Mouse (Mus musculus): ENCODE data around the gene Myof.
A peak's percentile ranks its signal among the peaks of the same experiment; 100 is the strongest.

Myof gene

DNA sequence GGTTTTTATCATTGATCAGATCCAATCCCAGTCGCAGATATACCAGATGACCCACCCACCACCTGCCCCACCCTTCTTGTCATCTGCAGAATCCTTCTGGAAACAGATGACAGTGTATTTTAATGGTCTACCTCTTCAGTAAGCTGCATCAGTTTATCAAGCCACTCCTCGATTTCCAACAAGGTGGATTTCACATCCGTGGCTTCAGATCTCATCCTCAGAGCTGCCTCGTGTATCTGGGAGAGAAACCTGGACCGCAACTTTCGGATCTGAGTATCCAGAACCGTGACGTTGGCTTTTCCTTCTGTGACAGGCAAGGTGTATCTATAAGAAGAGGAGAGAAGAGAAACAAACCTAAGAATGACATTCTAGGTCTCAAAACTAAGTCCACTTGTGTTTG, 89.1 kb downstream of the Myof start:
- DNase-seq (ENCODE audit: low read depth, low spot score) = no peak

DNA sequence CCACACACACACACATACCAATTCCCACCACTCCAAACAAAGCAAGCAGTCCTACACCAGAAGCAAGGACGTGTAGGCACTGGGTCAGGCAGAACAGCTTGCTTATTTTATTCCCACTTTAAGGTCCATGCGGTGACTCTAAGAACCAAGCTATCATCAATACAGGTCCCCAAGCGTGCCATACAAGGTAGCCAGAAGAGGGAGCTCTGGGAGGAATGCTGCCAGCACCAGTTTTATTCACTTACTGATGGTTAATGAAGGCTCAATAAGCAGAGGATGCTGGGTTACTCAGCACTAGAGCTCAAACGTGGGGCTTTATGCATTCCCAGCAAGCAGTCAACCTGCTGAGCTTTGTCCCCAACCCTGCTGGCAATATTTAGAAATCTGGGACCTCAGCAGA, 96.7 kb downstream of the Myof start:
- no peak for DNase-seq (ENCODE audit: low read depth, low spot score)

DNA sequence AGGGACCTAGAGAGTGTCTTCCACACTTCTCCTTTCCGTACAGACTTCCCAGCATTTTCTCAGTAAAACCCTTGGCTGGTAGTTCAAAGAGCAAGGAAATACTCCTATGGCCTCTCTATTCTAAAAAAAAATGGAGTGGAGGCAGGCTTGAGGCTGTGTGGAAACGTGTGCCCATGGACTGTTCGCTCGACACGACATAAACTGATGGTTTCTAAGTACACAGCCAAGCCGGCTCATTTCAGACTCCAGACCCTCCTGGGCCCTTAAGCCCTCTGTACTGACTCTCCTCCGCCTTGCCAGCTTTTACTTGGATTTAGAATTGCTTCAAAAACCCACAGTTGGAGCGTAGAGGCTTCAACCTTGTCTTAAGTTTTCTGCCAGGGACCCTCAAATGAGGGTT, 97.3 kb downstream of the Myof start:
- no peak for DNase-seq (ENCODE audit: low read depth, low spot score)

DNA sequence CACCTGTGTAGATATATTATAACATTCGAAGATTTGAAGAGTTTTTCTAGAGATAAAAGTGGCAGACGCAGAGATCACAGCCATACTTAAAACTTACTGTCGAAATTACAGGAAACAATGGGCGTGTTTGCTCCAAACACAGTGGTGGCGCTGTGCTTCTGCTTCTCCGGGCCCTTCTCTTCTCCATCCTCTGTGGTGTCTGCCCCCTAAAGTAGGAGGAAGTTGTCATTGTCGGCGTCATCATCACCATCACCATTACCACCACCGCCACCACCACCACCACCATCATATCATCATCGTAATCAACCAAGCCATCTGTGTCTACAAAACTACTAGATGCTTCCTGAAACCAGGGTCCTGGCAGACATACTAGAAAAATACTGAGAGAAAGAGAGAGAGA, 104.2 kb downstream of the Myof start:
- DNase-seq (ENCODE audit: low read depth, low spot score) = no peak

DNA sequence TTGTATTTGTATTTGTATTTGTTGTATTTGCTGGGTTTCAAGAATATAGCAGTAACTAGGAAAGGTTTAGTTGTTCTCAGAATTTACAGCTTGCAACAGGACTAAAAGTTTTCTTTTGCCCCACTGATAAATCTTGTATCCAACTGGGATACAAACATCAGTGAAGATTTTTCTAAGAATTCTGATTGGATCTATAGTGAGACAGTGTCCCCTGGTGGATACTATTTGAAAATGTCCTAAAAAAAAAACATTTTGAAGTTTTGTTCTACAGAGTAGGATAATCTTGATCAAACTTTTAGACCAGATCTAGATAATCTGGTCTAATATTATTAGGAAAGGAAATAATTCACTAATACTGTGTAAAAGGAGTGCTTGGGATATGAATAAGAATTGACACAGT, 106.3 kb downstream of the Myof start:
- DNase-seq (ENCODE audit: low read depth, low spot score) = no peak

DNA sequence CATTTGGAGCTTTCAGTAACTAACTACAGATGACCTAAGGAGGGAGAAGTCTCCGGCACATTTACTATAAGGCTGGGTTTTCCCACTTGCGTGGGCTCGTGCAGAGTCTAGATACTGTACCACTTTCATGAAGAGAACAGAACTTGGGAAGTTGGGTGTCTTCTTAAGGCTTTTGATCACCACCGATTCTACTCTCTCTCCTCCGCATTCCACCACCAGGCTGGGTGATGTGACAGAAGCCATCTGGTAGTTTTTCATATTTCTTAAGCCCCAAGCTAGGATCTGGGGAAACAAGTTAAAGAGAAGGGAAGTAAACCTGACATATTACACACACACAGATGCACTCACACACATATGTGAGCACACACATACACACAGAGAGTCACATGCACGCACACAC, 108.7 kb downstream of the Myof start:
- DNase-seq (ENCODE audit: low read depth, low spot score) = no peak

DNA sequence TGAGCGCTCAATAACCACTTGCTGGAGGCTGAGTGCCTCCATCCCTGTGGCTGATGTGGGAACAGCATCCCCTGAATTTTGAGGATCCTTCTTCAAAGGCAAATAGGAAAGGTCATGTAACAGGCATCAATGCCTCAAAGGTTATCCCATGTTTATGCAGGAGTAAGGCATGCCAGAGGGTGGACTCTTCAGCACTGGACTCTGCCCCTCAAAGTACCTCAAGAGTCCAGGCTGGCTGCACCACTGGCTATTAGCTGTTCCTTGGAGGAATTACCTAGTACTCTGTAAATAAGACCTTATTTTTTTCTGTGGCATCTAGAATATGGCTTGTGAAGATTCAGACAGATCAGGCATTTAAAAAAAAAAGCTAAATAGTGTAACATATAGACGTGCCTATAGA, 111.2 kb downstream of the Myof start:
- no peak for DNase-seq (ENCODE audit: low read depth, low spot score)

DNA sequence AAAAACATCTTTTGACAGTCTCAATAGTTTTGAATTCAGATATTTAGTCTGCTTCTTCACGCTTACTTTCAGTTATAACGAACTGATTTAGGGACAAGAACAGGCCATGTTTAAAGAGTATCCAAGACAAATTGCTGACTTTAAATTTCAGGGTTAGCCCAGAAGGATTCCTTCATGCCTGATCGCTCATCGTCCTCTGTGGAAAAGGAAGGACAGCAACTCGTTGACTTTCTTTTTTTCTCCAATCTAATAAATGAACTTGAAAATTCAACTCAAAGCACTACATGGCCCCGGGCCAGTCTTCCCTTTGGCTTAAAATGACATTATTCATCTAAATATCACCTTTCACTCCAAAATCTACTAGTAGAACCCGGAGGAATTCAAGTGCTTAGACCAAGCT, 115.5 kb downstream of the Myof start:
- DNase-seq (ENCODE audit: low read depth, low spot score) = no peak

DNA sequence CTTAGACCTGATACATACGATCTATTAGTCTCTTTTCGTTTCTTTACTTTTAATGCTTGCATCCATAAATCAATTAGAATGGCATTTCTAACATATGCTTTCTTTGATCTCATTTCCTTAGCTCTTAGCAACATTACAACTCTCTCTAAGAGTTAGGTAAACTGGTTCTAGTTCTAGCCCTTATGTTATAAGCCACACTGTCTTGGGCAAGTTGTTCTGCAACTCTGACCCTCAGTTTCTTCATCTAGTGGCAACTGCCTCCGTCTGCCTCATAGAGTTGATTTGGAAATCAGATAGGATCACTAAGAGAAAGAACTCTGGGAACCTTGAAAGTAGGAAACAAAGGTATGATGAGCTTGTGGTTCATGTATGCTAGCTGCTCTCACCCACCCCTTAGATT, 118.1 kb downstream of the Myof start:
- DNase-seq (ENCODE audit: low read depth, low spot score) = no peak

DNA sequence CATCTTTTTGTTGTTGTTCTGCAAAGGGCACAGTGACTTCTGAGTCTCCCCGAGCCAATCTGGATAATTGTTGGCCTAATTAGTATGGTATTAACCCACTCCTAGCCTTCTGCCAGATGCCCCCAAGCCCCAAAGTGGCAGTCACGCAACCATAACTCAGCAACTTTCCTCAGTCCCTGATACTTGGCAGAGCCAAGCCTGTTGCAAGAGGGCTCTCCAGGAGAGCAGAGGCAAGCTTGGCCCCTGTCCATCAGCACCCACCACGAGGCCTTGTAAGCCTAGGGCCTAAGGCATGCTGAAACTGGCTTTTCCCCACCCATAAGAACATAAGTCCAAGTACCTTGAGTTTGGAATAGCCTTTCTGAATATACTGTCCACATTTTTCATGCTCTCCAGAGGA, 119.1 kb downstream of the Myof start:
- DNase-seq (ENCODE audit: low read depth, low spot score) = no peak

DNA sequence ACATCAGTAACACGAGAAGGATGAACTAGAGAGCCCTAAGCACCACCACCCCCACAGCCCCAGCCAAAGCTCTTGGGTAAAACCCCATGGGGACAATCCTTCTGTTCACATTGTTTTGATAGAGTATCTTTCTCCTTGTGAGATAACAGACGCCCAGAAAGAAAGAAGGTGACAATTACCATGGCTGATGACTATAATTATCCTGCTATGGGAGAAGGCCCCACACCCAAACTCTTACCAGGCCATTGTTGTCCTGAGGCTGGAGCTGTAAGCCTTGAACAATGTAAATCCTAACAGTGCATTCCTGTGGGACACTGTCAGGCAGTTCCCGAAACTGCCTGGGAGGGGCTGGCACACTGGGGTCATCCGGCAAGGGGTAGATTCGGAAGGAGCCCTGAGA, 122.3 kb downstream of the Myof start:
- DNase-seq (ENCODE audit: low read depth, low spot score) = no peak

DNA sequence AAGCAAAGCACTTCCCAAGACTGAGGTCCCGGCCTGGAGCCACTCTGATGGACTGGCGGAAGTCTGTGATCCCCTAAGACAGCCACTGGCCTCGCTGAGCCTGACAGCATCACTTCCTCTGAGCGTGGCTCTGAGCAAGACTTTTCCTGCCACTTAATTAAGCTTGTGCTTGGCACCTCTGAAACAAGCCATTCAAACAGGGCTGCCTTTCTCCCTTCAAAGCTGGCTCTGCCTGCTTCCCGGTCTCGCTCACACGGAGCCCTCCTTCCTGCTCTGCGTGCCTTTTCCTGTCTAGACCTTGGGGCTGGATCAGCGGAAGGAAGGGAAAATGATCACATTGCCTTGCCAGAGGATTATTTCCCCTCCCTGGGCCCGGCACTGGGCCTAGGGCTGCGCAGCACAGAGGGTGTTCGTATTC, 124.9 kb downstream of the Myof start:
- no peak for DNase-seq (ENCODE audit: low read depth, low spot score)

DNA sequence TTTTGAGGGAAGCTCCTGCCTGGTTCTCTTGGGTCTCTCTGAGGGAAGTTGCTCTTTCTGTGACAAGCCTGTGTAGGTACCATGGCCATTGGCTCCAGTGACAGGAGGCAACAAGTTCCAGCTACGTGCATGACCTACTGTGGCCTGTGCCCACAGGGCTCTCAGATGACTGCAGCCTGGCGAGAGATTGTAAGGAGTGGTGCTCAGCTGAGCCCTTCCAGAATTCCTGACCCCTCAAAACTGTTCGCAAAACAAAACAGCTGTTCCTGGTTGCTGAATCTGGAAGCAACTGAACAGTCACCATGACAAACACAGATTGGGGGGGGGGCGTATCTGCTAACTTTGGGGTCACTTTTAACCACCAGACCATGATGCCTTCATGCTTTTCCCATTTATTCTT, 129.1 kb downstream of the Myof start:
- DNase-seq (ENCODE audit: low read depth, low spot score) = no peak

DNA sequence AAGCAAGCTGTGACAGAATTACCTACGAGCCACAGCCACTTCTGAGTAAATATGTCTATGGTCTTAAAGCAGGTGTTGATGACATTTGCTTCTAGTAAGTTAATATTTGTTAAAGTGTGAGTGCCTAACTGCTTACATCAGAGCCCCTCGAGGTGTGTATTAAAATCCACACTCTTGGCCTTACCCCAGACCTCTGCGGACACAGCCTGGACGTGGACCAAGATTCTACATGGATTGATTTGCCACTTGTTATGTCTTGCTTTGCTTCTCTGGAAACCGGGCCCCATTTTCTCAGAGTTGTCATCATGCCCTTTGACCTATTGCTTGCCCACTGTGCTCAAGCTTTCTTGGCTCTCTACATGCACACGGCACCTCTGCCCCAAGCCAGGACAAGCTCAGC, 130.9 kb downstream of the Myof start:
- no peak for DNase-seq (ENCODE audit: low read depth, low spot score)

DNA sequence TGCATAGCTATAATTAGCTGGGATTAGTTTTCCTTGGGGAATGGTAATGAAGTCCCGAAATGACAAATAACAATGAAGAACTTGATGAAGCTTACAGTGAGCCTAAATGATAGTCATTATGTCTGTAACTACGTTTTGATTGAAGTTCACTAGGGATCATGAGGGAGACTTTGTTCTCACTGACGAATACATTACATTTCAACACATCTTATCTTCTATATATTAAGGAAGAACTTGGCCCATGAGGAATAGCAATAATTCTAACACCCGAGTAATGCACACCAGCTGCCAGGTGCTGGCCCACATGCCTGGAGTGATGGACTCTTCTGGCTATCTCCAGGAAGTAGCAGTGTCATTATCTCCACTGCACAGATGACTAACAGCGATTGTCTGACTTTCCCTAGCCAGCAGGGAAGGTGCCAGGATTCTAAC, 133.5 kb downstream of the Myof start:
- DNase-seq (ENCODE audit: low read depth, low spot score) = no peak

DNA sequence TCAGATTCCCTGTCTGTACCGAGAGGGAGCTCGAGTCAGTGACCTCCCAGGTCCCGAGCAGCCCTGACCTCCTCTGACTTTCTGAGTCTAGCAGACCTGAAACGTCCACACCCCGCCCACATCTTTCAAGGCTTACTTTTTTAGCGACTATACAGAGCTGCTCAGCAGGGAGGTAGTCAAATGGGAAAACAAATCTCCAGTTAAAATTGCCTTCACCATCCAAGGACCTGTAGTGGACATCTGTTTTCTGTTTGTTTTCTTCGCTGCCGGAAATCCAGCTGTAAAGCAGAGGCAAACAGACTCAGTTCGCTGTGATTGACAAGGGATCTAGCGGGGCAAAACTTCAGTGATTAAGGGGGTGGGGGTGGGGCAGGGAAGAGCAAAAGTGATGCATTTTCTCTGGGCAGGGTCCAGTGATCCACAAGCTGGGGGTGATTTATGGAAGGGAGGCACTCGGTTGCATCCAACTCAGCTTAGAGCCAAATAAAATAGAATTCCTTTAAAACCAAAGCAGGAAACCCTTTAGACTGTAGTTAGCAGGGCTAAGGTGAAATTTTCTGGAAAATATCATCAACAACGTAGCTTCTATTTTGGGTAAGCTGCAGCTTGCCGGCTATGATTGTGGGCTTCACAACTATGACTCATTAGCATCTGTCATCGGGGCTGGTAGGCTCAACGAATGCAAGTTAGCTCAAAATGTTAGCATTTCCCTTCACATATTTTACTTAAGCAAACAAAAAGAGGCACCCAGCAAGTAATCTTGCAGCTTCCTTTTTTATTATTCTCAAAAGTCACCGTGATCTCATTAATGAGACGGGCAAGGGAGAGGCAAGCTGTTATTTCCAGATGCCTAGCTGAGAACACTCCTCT, 135.7 kb downstream of the Myof start:
- DNase-seq (ENCODE audit: low read depth, low spot score) = no peak

DNA sequence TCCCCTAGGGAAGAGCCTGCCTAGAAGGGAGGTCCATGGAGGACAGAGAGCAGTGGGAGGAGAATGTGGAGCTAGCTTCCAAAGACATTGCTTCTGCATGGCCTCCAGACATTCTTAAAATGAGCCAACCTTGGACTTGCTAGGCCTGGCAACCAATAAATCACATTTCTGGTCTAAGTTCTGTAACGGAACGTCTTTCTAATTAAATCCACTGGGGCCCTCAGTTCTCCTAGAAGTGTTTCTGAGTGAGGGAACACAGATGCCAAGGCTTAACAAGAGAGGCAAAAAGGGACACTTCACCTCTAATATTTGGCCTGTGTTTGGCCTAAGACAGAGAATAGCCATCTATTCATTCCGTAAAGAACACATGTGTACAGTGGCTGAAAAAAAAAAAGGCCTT, 136.5 kb downstream of the Myof start:
- DNase-seq (ENCODE audit: low read depth, low spot score) = no peak

DNA sequence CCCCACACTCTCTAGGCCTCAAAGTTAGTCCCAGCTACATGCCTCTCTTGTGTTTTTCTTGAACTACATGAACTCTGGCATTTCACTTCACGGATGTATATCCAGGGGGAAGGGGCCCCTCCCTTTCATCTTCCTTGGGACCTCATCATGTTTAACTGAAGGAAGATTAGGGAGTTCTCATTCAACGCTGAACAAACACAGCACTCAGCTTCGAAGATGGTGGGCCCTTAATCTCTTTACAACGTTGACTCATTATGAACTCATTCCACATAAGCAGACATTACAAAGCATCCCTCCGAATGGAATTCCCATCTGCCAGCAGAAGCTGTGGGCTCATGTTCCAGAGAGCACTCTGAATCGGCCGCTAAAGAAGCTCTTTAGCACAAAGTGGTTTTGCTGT, 147.3 kb downstream of the Myof start:
- no peak for DNase-seq (ENCODE audit: low read depth, low spot score)

DNA sequence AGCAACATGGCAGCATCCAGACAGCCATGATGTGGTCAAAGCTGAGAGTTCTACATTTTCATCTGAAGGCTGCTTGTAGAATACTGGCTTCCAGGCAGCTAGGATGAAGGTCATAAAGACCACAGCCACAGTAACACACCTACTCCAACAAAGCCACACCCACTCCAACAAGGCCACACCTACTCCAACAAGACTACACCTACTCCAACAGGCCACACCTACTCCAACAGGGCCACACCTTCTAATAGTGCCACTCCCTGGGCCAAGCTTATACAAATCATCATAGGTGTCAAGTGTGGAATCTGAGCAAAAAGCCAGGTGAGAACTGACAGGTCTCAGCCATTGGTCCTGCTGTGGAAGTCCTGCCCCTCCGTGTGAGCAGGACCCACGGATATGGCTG, 152.4 kb downstream of the Myof start:
- DNase-seq (ENCODE audit: low read depth, low spot score) = no peak

DNA sequence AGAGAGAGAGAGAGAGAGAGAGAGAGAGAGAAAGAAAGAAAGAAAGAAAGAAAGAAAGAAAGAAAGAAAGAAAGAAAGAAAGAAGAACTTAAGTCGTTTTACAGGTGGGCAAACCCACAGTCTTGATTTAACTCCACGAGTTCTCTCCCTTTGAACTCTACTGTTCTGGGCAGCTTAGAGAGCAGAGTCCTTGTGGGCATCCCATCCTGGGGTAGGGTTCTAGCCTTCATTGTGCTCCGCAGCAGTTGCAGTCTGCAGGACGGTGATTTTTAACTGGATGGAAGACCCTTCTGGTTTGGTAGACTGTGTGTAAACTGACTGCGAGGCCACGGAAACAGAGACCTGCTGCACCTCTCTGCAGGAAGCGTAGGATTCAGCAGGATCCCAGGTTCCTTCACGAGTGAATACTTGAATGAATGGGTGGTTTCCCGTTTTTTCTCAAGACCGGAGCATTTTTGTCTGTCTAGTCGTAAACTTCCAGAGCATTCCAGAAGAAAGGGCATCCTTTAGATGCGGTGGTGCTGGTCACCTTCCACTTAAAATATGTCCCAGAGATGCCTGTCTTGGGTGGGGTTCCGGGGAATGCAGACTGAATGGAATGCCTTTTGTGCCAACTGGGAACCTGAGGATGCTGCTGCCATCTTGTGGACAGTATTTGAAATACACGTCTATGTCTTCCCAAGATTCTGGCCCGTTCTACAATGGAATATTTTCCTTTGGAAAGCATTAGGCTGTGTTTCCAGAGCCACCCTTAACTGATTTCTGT, 156.8 kb downstream of the Myof start:
- peak; percentile 52 for DNase-seq (ENCODE audit: low read depth, low spot score)

DNA sequence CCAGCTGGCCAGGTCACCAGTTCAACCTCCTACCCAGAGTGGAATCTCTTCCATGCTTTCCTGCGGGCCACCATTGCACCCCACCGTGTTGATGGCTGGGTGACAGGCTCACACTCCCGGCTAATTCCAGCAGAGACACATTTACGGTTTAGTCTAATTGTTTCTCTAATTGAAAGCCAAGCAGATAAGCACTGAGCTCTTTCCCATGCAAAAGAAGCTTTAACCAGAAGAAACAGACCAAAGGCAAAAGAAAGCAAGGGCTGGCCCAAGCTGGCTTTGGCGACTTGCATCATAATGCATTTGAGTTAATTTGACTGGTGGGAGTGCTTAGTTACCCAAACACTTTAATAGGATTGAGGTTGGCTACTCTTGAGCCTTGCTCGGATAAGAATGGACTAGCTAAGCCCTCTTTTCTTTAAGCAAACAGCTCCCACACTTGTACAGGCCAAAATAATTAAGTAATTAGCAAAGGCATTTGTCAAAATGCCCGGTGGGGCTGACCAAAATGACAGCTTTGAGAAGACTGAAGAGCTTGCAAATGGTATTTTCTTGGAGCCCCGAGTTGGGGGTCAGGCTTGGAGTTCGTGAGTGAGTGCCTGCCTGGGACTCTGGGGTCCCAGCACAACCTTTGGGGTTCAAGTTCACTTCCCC, 161.8 kb downstream of the Myof start:
- peak; percentile 24 for DNase-seq (ENCODE audit: low read depth, low spot score)

DNA sequence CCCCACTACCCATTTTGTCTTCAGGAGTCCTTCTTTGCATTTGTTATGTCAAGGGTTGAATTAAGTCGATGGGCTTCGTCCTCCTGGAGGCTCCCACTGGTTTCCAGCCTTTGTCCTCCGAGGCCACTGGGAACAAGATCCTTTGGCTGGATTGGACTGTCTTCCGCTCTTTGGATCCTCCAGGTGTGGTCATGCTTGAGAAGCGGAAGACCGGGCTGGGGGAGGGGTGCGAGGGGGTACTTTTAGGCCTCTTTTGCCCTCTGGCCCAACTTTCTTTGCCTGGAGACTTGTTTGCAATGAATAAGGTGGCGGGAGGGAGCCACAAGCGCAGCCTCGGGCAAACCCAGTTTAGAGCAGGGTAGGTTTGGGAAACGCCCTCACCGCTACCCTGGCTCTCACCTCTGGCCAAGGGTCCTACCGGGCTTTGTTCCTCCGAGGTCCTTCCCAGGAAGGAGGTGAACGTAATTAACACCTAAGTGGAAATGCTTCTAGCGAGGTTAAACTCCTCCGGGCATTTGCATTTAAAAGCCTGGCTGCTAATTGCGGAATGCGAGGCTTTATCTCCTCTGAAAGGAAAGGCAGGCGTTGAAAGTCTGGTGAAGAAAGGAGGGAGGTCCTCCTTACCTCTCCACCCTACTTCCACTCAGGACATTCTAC, 165.7 kb downstream of the Myof start:
- no peak for DNase-seq (ENCODE audit: low read depth, low spot score)

All from retina, postnatal 7 days (tissue).